Mouse (Mus musculus): ENCODE data around the gene Tmem135. TPM values are rescaled to one million over a fixed set of nuclear protein-coding genes. Genes with fewer than 3 reads are reported as not detected.

Tmem135 gene
- total RNA-seq, 2 experiments from 2014 or later, result 13.2 to 19.6 TPM

GRCm38 (mm10) chr7:89411346-89411745 is 7.3 kb upstream of the Tmem135 start:
- Histone ChIP-seq H3K27ac (peak overlapping the region; percentile 67), H3K4me3 (peak overlapping the region; percentile 94)
- intact Hi-C loops (cut with DNase I), result no loop called here
- peak; percentile 38 for DNase-seq
- no peak for TF ChIP-seq CTCF (IDR thresholded peaks at IDR 0.05)

GRCm38 (mm10) chr7:89410294-89410693 is 6.3 kb upstream of the Tmem135 start:
- no peak for DNase-seq
- TF ChIP-seq CTCF (IDR thresholded peaks at IDR 0.05), result no peak
- intact Hi-C loops (cut with DNase I), result no loop called here
- peak overlapping the region; percentile 67 for H3K27ac ChIP-seq
- H3K4me3 ChIP-seq, result peak overlapping the region; percentile 94

GRCm38 (mm10) chr7:89407006-89407940 is 3.3 kb upstream of the Tmem135 start:
- Histone ChIP-seq H3K27ac (peak overlapping the region; percentile 97), H3K4me3 (peak overlapping the region; percentile 94)
- no peak for TF ChIP-seq CTCF (IDR thresholded peaks at IDR 0.05)
- intact Hi-C loops (cut with DNase I), result no loop called here
- peak; percentile 26 for DNase-seq

GRCm38 (mm10) chr7:89406011-89406410 is 2.0 kb upstream of the Tmem135 start:
- TF ChIP-seq CTCF (IDR thresholded peaks at IDR 0.05), result no peak
- intact Hi-C loops (cut with DNase I), result no loop called here
- peak overlapping the region; percentile 97 for H3K27ac ChIP-seq
- DNase-seq, result no peak
- H3K4me3 ChIP-seq, result peak overlapping the region; percentile 94

- intact Hi-C loops (cut with DNase I), result no loop called here
- Histone ChIP-seq H3K27ac (peak overlapping the region; percentile 97), H3K4me3 (peak overlapping the region; percentile 94)
- no peak for TF ChIP-seq CTCF (IDR thresholded peaks at IDR 0.05)
- peak; percentile 80 for DNase-seq
Measured at GRCm38 (mm10) chr7:89404734-89405440, 865 bp upstream of the Tmem135 start.

- TF ChIP-seq CTCF (IDR thresholded peaks at IDR 0.05), result no peak
- peak overlapping the region; percentile 97 for H3K27ac ChIP-seq
- peak; percentile 91 for DNase-seq
- intact Hi-C loops (cut with DNase I), result no loop called here
- H3K4me3 ChIP-seq, result peak overlapping the region; percentile 94
Measured at GRCm38 (mm10) chr7:89403053-89403972, 709 bp downstream of the Tmem135 start.

GRCm38 (mm10) chr7:89401936-89402335 is 2.1 kb downstream of the Tmem135 start:
- intact Hi-C loops (cut with DNase I), result no loop called here
- Histone ChIP-seq H3K4me3 (no peak overlapping the region), H3K27ac (peak overlapping the region; percentile 97)
- no peak for DNase-seq
- no peak for TF ChIP-seq CTCF (IDR thresholded peaks at IDR 0.05)

GRCm38 (mm10) chr7:89401136-89401858 is 2.7 kb downstream of the Tmem135 start:
- no peak overlapping the region for H3K4me3 ChIP-seq
- peak overlapping the region; percentile 97 for H3K27ac ChIP-seq
- intact Hi-C loops (cut with DNase I), result no loop called here
- TF ChIP-seq CTCF (IDR thresholded peaks at IDR 0.05), result no peak
- no peak for DNase-seq

- intact Hi-C loops (cut with DNase I), result no loop called here
- Histone ChIP-seq H3K4me3 (no peak overlapping the region), H3K27ac (no peak overlapping the region)
- TF ChIP-seq CTCF (IDR thresholded peaks at IDR 0.05), result no peak
- no peak for DNase-seq
Measured at GRCm38 (mm10) chr7:89400721-89401120, 3.3 kb downstream of the Tmem135 start.

- Histone ChIP-seq H3K27ac (no peak overlapping the region), H3K4me3 (no peak overlapping the region)
- no peak for TF ChIP-seq CTCF (IDR thresholded peaks at IDR 0.05)
- no peak for DNase-seq
- intact Hi-C loops (cut with DNase I), result no loop called here
Measured at GRCm38 (mm10) chr7:89397837-89398534, 6.0 kb downstream of the Tmem135 start.

GRCm38 (mm10) chr7:89396386-89396785 is 7.6 kb downstream of the Tmem135 start:
- Histone ChIP-seq H3K4me3 (no peak overlapping the region), H3K27ac (no peak overlapping the region)
- no peak for DNase-seq
- TF ChIP-seq CTCF (IDR thresholded peaks at IDR 0.05), result no peak
- intact Hi-C loops (cut with DNase I), result no loop called here

Data from gastrocnemius, adult 2 months (tissue).